10 mouse cellular contexts compared by ENCODE assay signal in genomic region chr7:65577118-65577517, GRCm38 (mm10). TPM values are rescaled to one million over a fixed set of nuclear protein-coding genes. Genes with fewer than 3 reads are reported as not detected.
DNase-seq lines count a peak whose midpoint lies in the region; ATAC-seq lines count a peak whose summit lies in the region.
"Had no signal": no experiment of that assay in that cellular context is flagged by ENCODE, and none has a peak within 500 bp of the region (broad histone marks: within the 10 kb centered on the region; RNA-seq: fewer than 3 reads in every experiment).

No protein-coding gene starts in this region.

- H3K4me2 ChIP-seq in forebrain, embryonic 16.5 days (ENCODE audit: low read length) = peak overlapping the region; percentile 30
- peak overlapping the region; percentile 25; the same call in 1 of the 2 replicates for H3K4me2 ChIP-seq in midbrain, embryonic 14.5 days (ENCODE audit: low read length)

- H3K36me3 ChIP-seq in forebrain, embryonic 16.5 days (ENCODE audit: control insufficient read depth, insufficient read depth) = no peaks in the 10 kb centered on the region
- H3K36me3 ChIP-seq in midbrain, embryonic 14.5 days (ENCODE audit: control insufficient read depth, insufficient read depth, low read length) = no peaks in the 10 kb centered on the region

- DNase-seq in frontal cortex, postnatal 25 days (ENCODE audit: low spot score in 2 of 2) = no peak
- DNase-seq in cerebellum, adult 11-12 months = peak; percentile 15
- DNase-seq in midbrain, embryonic 14.5 days = peak; percentile 71
- DNase-seq in urinary bladder, adult 18-20 months (ENCODE audit: low spot score in 2 of 2) = no peak
- DNase-seq in gastrocnemius, postnatal 4 days (ENCODE audit: low spot score in 2 of 2) = no peak
- DNase-seq: B cell, adult 2 months had no signal

- no peaks in the 10 kb centered on the region for H3K27me3 ChIP-seq in forebrain, embryonic 16.5 days (replicated peaks; ENCODE audit: control insufficient read depth, insufficient read depth, low read length)
- H3K27me3 ChIP-seq in midbrain, embryonic 14.5 days (ENCODE audit: control insufficient read depth, insufficient read depth, low read length) = no peaks in the 10 kb centered on the region

- H3K9me3 ChIP-seq in forebrain, embryonic 16.5 days (ENCODE audit: control insufficient read depth, low read length) = no peaks in the 10 kb centered on the region
- H3K9me3 ChIP-seq in midbrain, embryonic 14.5 days (ENCODE audit: control insufficient read depth, low read length) = no peaks in the 10 kb centered on the region

- no peak overlapping the region for H3K4me3 ChIP-seq in forebrain, embryonic 16.5 days (replicated peaks; ENCODE audit: low read length)
- H3K4me3 ChIP-seq in midbrain, embryonic 14.5 days (replicated peaks; ENCODE audit: low read depth, low read length) = no peak overlapping the region

- peaks cover 12% of the 10 kb centered on the region for H3K4me1 ChIP-seq in forebrain, embryonic 16.5 days (replicated peaks; ENCODE audit: control insufficient read depth, insufficient read depth, low read length)
- no peaks in the 10 kb centered on the region for H3K4me1 ChIP-seq in midbrain, embryonic 14.5 days (ENCODE audit: control insufficient read depth, insufficient read depth, low read length)

- no peak overlapping the region for H3K9ac ChIP-seq in forebrain, embryonic 16.5 days (replicated peaks; ENCODE audit: low read depth, low read length)
- H3K9ac ChIP-seq in midbrain, embryonic 14.5 days (replicated peaks; ENCODE audit: low read length) = no peak overlapping the region

- 32% methylated on average over 12 of the region's 12 CpGs for WGBS in forebrain, embryonic 16.5 days
- 50% methylated on average over 12 of the region's 12 CpGs for WGBS in midbrain, embryonic 14.5 days

- no peak overlapping the region for H3K27ac ChIP-seq in forebrain, embryonic 16.5 days (ENCODE audit: low read length)
- H3K27ac ChIP-seq in midbrain, embryonic 14.5 days (replicated peaks; ENCODE audit: low read depth, low read length) = no peak overlapping the region
- H3K27ac ChIP-seq: kidney, postnatal 0 days had no signal

- ATAC-seq in frontal cortex, adult (ENCODE audit: low TSS enrichment) = peak; percentile 27; the same call in 1 of the 2 replicates
- ATAC-seq in forebrain, embryonic 16.5 days = peak; percentile 61
- ATAC-seq in midbrain, embryonic 14.5 days (ENCODE audit: low FRiP score, low TSS enrichment) = peak; percentile 37
- no peak for ATAC-seq in activated CD4-positive, CD25-positive, alpha-beta regulatory T cell, adult 4 months

RNA-seq across cellular contexts. Expression of gene Tjp1, which starts 49.5 kb away (rescaled TPM):
- polyA plus RNA-seq in forebrain, embryonic 16.5 days (2015; fragmentation: Nextera tagmentation; extraction: Ambion mirVana) = 21.9 and 24.2 TPM in 2 replicates
- 19.6 and 22.4 TPM in 2 replicates for polyA plus RNA-seq in midbrain, embryonic 14.5 days (2014; fragmentation: Nextera tagmentation; extraction: Ambion mirVana)
- polyA plus RNA-seq in activated CD4-positive, CD25-positive, alpha-beta regulatory T cell, adult 4 months (2017; shearing (Covaris generic)) = not detected
- total RNA-seq in gastrocnemius, postnatal 4 days (2021) = 10 to 100 TPM; 71.2 to 73.6 TPM

Comparison
In these comparisons a context has a peak if more than half of its experiments do, and no peak if none do; other contexts are left out.
1. DNase-seq: peak in cerebellum, adult 11-12 months (single experiment) and midbrain, embryonic 14.5 days (single experiment); none in frontal cortex, postnatal 25 days (0 of 2), urinary bladder, adult 18-20 months (0 of 2) and gastrocnemius, postnatal 4 days (0 of 2).
2. RNA of gene Tjp1, which starts 49.5 kb away (polyA plus RNA-seq): 21.9 to 24.2 TPM in forebrain, embryonic 16.5 days and 19.6 to 22.4 TPM in midbrain, embryonic 14.5 days; not detected in activated CD4-positive, CD25-positive, alpha-beta regulatory T cell, adult 4 months; every median in the first group is over 10 times any median in the second.